Mouse (Mus musculus) brain, embryonic 14.5 days (tissue): ENCODE data around the gene Hmgb4.

Experiments used
- CTCF ChIP-seq: fragments of 200-500 bp; IDR thresholded peaks from 2 replicates; pipeline ENCODE4 v1.5.1; 2012; ENCODE audit warnings: inconsistent platforms, mild to moderate bottlenecking, moderate library complexity, borderline replicate concordance; ENCODE audit not compliant: insufficient read depth, insufficient read length; ENCODE audit errors: extremely low read depth
- POLR2A ChIP-seq: fragments of 200-500 bp; IDR thresholded peaks from 2 replicates; pipeline ENCODE4 v1.6.1; 2012; ENCODE audit warnings: mild to moderate bottlenecking, inconsistent platforms, borderline replicate concordance; ENCODE audit not compliant: poor library complexity, insufficient read depth, insufficient read length, severe bottlenecking; ENCODE audit errors: extremely low read depth

DNA sequence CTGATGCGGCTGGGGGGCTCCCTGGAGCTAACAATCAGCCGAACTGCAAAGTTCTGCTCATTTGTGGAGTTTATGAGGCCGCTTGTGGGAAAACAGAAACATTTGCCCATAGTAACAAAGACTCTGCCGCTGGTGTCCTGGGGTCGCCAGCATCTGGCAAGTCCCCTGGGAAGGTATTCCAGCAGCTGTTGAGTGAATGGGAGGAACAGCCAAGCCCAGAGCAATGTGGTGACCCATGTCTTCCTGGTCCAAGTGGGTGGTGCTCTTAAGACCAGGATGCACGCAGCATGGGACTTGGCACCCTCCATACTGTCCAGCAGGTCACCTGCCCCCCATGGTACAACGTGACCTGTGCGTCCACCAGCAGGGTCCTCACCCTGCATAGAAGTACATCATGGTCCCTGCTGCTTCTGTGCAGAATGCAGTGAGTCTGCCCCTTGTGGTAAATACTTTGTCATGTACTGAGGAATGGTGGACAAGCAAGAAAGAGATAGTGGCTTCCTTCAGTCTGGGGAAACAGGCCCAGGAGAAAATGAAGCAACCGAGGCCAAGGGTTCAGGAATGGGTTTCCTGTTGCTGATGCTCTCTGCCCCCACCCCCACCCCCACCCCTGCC is 8.6 kb upstream of the Hmgb4 start:
- TF ChIP-seq POLR2A (no peak), CTCF (no peak)
